Mouse (Mus musculus): Measurements from ENCODE around the gene Tecpr1.

The Tecpr1 gene

GRCm38 (mm10) chr5:144223503-144223862 is at the start of gene Tecpr1:
Gene Tecpr1 (minus strand): TSS chr5:144223615.
- peak; percentile 95 for DNase-seq

- DNase-seq: no peak
These were observed 48.4 kb upstream of the Tecpr1 start for GRCm38 (mm10) chr5:144271772-144272171.

- DNase-seq: no peak
These were observed 47.7 kb upstream of the Tecpr1 start for GRCm38 (mm10) chr5:144271118-144271517.

- no peak for DNase-seq
These were observed 47.0 kb upstream of the Tecpr1 start for GRCm38 (mm10) chr5:144270420-144270819.

- DNase-seq: no peak
These were observed 46.5 kb upstream of the Tecpr1 start for GRCm38 (mm10) chr5:144269926-144270325.

GRCm38 (mm10) chr5:144267535-144268241 is 44.3 kb upstream of the Tecpr1 start:
- DNase-seq: peak; percentile 42

GRCm38 (mm10) chr5:144263496-144263895 is 40.1 kb upstream of the Tecpr1 start:
- DNase-seq: no peak

GRCm38 (mm10) chr5:144263082-144263481 is 39.7 kb upstream of the Tecpr1 start:
- DNase-seq: no peak

GRCm38 (mm10) chr5:144261829-144262228 is 38.4 kb upstream of the Tecpr1 start:
- DNase-seq: no peak

GRCm38 (mm10) chr5:144261309-144261708 is 37.9 kb upstream of the Tecpr1 start:
- DNase-seq: no peak

GRCm38 (mm10) chr5:144260464-144260863 is 37.0 kb upstream of the Tecpr1 start:
- DNase-seq: no peak

GRCm38 (mm10) chr5:144259228-144259627 is 35.8 kb upstream of the Tecpr1 start:
- DNase-seq: no peak

GRCm38 (mm10) chr5:144258687-144259086 is 35.3 kb upstream of the Tecpr1 start:
- no peak for DNase-seq

GRCm38 (mm10) chr5:144258131-144258611 is 34.8 kb upstream of the Tecpr1 start:
- DNase-seq: peak; percentile 47

- no peak for DNase-seq
These were observed 34.2 kb upstream of the Tecpr1 start for GRCm38 (mm10) chr5:144257451-144258110.

GRCm38 (mm10) chr5:144256888-144257287 is 33.5 kb upstream of the Tecpr1 start:
- no peak for DNase-seq

- no peak for DNase-seq
These were observed 33.1 kb upstream of the Tecpr1 start for GRCm38 (mm10) chr5:144256541-144256870.

GRCm38 (mm10) chr5:144255632-144256540 is 32.5 kb upstream of the Tecpr1 start:
- peak; percentile 55 for DNase-seq

GRCm38 (mm10) chr5:144254811-144255631 is 31.6 kb upstream of the Tecpr1 start:
- peak; percentile 82 for DNase-seq

- peak; percentile 29 for DNase-seq
These were observed 30.9 kb upstream of the Tecpr1 start for GRCm38 (mm10) chr5:144254122-144254810.

GRCm38 (mm10) chr5:144253212-144253611 is 29.8 kb upstream of the Tecpr1 start:
- DNase-seq: no peak

All from cerebellum, adult 9-10 months (tissue).